Mouse (Mus musculus): ENCODE measurements around the gene Olfr56.

The Olfr56 gene

GRCm38 (mm10) chr11:49092786-49093185, 114.1 kb downstream of the Olfr56 start:
- no peak for DNase-seq

GRCm38 (mm10) chr11:49093861-49094660, 115.4 kb downstream of the Olfr56 start:
- no peak for DNase-seq

GRCm38 (mm10) chr11:49095367-49095766, 116.7 kb downstream of the Olfr56 start:
- DNase-seq = no peak

GRCm38 (mm10) chr11:49100409-49100808, 121.7 kb downstream of the Olfr56 start:
- DNase-seq = no peak

- DNase-seq = no peak
Observed at GRCm38 (mm10) chr11:49101500-49101899, 122.8 kb downstream of the Olfr56 start.

- DNase-seq = peak; percentile 74
Observed at GRCm38 (mm10) chr11:49103047-49103693, 124.5 kb downstream of the Olfr56 start.

GRCm38 (mm10) chr11:49105752-49106151, 127.1 kb downstream of the Olfr56 start:
- DNase-seq = no peak

- no peak for DNase-seq
Observed at GRCm38 (mm10) chr11:49107650-49108537, 129.2 kb downstream of the Olfr56 start.

- no peak for DNase-seq
Observed at GRCm38 (mm10) chr11:49108833-49109232, 130.1 kb downstream of the Olfr56 start.

- DNase-seq = no peak
Observed at GRCm38 (mm10) chr11:49111000-49111399, 132.3 kb downstream of the Olfr56 start.

- DNase-seq = no peak
Observed at GRCm38 (mm10) chr11:49112624-49113219, 134.0 kb downstream of the Olfr56 start.

- DNase-seq = no peak
Observed at GRCm38 (mm10) chr11:49114158-49114557, 135.5 kb downstream of the Olfr56 start.

GRCm38 (mm10) chr11:49114774-49115173, 136.1 kb downstream of the Olfr56 start, which contains the start of gene Olfr1396:
Gene Olfr1396, minus strand, starts transcription at chr11:49114874.
- DNase-seq = no peak

- no peak for DNase-seq
Observed at GRCm38 (mm10) chr11:49119635-49120034, 140.9 kb downstream of the Olfr56 start.

- no peak for DNase-seq
Observed at GRCm38 (mm10) chr11:49124169-49124568, 145.5 kb downstream of the Olfr56 start.

- no peak for DNase-seq
Observed at GRCm38 (mm10) chr11:49141974-49142373, 163.3 kb downstream of the Olfr56 start, which contains the start of gene Olfr1395. Gene Olfr1395, plus strand, starts transcription at chr11:49142274.

GRCm38 (mm10) chr11:49154077-49154476, 175.4 kb downstream of the Olfr56 start, which contains the start of gene Olfr1394:
Gene Olfr1394, plus strand, starts transcription at chr11:49154377.
- DNase-seq = no peak

GRCm38 (mm10) chr11:49156821-49157814, 178.4 kb downstream of the Olfr56 start:
- no peak for DNase-seq

- DNase-seq = no peak
Observed at GRCm38 (mm10) chr11:49168839-49169611, 190.3 kb downstream of the Olfr56 start.

- DNase-seq = no peak
Observed at GRCm38 (mm10) chr11:49170576-49170975, 191.9 kb downstream of the Olfr56 start.

Measured in cerebellum, adult 9-10 months (tissue).